Mouse (Mus musculus) embryonic facial prominence, embryonic 14.5 days (tissue): ENCODE measurements around the gene Chil4. TPM values are rescaled to one million over a fixed set of nuclear protein-coding genes. Genes with fewer than 3 reads are reported as not detected.

Source experiments
- polyA plus RNA-seq: library from polyadenylated mRNA; unstranded; fragments of >200 nt; fragmentation: Nextera tagmentation; extraction: Ambion mirVana; gene quantifications from 2 replicates; pipeline ENCODE4 v1.2.1, GENCODE M21; 2014

Chil4 gene
- polyA plus RNA-seq, 1 experiment from 2014 or later: not detected

Other genes starting within 250 kb of the Chil4 start
- gene Ovgp1, start 245.8 kb downstream of the Chil4 start, polyA plus RNA-seq: 0.75 and 1.2 TPM in 2 replicates
- gene Pifo, start 204.9 kb downstream of the Chil4 start, polyA plus RNA-seq: 5.2 and 13.1 TPM in 2 replicates
- not detected in 2 replicates for gene Chil5, start 186.7 kb downstream of the Chil4 start, polyA plus RNA-seq
- gene Chia1, start 106.3 kb downstream of the Chil4 start, polyA plus RNA-seq: 0.17 and 0.19 TPM in 2 replicates
- gene Chil3, start 51.9 kb downstream of the Chil4 start, polyA plus RNA-seq: 0.11 and 0.22 TPM in 2 replicates
- gene Chil6, start 186.7 kb upstream of the Chil4 start, polyA plus RNA-seq: not detected in 2 replicates